Mouse (Mus musculus) forebrain, embryonic 16.5 days (tissue): Measurements from ENCODE around the gene Capn11. TPM values are rescaled to one million over a fixed set of nuclear protein-coding genes. Genes with fewer than 3 reads are reported as not detected.
A peak's percentile ranks its signal among the peaks of the same experiment; 100 is the strongest.

Experiments used
- ATAC-seq: fragments of 200-750 bp; cut with Nextera tagmentation; 2 replicates; pipeline ENCODE4 v1.8.0; 2017; ENCODE audit warnings: mild to moderate bottlenecking, moderate library complexity
- H3K27ac ChIP-seq: fragments of 300-500 bp; sonication (generic); 2 replicates; pipeline ENCODE4 v1.5.1; 2014; ENCODE audit warnings: low read length, control low read depth
- H3K27me3 ChIP-seq: fragments of 300-500 bp; sonication (generic); replicated peaks from 2 replicates; pipeline ENCODE4 v1.6.1; 2014; ENCODE audit warnings: low read length; ENCODE audit not compliant: control insufficient read depth, insufficient read depth
- H3K36me3 ChIP-seq: fragments of 300-500 bp; sonication (generic); 2 replicates; pipeline ENCODE4 v1.6.1; 2014; ENCODE audit not compliant: control insufficient read depth, insufficient read depth
- H3K4me1 ChIP-seq: fragments of 300-500 bp; sonication (generic); replicated peaks from 2 replicates; pipeline ENCODE4 v1.6.1; 2014; ENCODE audit warnings: low read length; ENCODE audit not compliant: control insufficient read depth, insufficient read depth
- H3K4me2 ChIP-seq: fragments of 300-500 bp; sonication (generic); 2 replicates; pipeline ENCODE4 v1.6.1; 2014; ENCODE audit warnings: mild to moderate bottlenecking, low read length, control low read depth
- H3K4me3 ChIP-seq: fragments of 300-500 bp; sonication (generic); replicated peaks from 2 replicates; pipeline ENCODE4 v1.5.1; 2014; ENCODE audit warnings: mild to moderate bottlenecking, low read length, control low read depth
- H3K9ac ChIP-seq: fragments of 300-500 bp; sonication (generic); replicated peaks from 2 replicates; pipeline ENCODE4 v1.6.1; 2014; ENCODE audit warnings: low read depth, low read length, control low read depth
- H3K9me3 ChIP-seq: fragments of 300-500 bp; sonication (generic); 2 replicates; pipeline ENCODE4 v1.6.1; 2016; ENCODE audit warnings: low read length; ENCODE audit not compliant: control insufficient read depth
- WGBS: fragments of 180-500 bp; shearing (Covaris S2); extraction: QIAGEN DNeasy Blood & Tissue Kit; methylation state at CpG from one replicate; pipeline ENCODE4 v1.1.7; 2014; 5-methylcytosine and 5-hydroxymethylcytosine counted together
- polyA plus RNA-seq: library from polyadenylated mRNA; unstranded; fragments of >200 nt; fragmentation: Nextera tagmentation; extraction: Ambion mirVana; gene quantifications from 2 replicates; pipeline ENCODE4 v1.2.1, GENCODE M21; 2015

Gene Capn11
- polyA plus RNA-seq, 1 experiment from 2014 or later, result 0.85 TPM

DNA sequence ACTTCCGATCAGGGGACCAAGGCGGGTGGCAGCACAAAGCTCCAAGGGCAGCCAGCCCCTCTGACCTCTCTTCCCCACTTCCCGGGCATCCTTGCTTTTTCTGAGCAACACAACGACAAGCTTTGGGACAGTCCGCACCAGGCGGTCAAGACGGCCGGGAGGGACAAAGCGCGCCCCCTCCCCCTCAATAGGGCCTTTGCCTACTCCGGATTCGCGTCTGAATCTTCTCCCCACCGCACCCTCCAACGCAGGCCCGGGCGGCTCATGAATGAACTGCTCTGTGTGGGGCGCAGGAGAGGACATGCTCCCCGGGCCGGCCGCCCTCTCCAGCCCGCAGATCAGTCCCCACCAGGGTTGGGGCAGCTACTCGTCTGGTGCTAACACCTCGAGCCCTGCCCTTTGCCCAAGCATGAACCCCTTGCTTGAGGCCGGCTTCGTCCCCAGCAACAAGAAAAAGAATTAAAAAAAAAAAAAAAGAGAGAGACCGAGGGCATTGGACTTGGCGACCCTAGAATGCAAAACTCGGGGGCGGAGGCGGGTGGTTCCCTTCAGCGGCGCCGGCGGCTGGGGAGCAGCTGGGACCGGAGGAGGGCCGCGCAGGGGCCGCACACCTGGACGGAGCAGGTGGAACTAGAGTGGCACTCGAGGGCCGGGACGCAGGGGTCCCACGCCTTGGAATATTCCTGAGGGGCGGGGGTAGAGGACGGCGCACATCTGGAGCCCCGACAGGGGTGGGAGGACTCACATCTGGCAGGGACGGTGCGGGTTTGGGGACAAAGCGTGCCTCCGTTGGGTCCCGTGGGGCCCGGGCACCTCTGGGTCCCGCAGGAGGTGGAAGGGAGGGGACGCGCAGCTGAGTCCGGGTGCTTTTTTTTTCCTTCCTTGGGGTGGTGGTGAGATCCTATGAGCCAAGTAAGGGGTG lies 26.3 kb upstream of the Capn11 start:
- Histone ChIP-seq H3K4me1 (peaks cover 29% of the 10 kb centered on the region), H3K27ac (peak overlapping the region; percentile 87), H3K27me3 (no peaks in the 10 kb centered on the region), H3K4me2 (peak overlapping the region; percentile 75), H3K4me3 (peak overlapping the region; percentile 89), H3K36me3 (no peaks in the 10 kb centered on the region), H3K9ac (peak overlapping the region; percentile 84), H3K9me3 (no peaks in the 10 kb centered on the region)
- ATAC-seq, result peak; percentile 36
- WGBS, result under 1% methylated on average over 57 of the region's 58 CpGs

DNA sequence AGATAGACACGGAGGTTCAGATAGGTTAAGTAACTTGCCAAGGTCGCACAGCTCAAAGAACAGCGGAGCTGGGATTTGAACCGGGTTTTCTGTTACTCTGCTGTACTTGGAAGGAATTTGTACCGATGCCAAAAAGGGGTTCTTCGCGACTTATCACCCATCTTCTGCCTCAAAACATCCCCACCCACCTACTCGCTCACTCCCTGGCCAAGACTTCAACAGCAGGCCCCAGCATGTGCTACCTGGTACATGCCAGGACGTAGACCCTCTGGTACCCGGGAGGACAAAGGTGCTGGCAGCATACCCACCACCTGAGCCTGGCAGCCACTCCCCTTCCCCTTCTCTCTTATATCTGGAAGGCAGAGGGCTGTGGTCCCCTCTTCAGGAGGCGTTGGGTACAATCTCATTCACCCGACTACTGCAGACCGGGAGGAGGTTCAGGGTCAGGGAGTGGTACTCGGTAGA lies 25.6 kb upstream of the Capn11 start:
- ATAC-seq, result no peak
- no peaks in the 10 kb centered on the region for H3K27me3 ChIP-seq
- H3K4me2 ChIP-seq, result peak overlapping the region; percentile 75
- no peaks in the 10 kb centered on the region for H3K36me3 ChIP-seq
- 27% methylated on average over 14 of the region's 14 CpGs for WGBS
- H3K9me3 ChIP-seq, result no peaks in the 10 kb centered on the region
- H3K4me3 ChIP-seq, result peak overlapping the region; percentile 89
- peaks cover 29% of the 10 kb centered on the region for H3K4me1 ChIP-seq
- peak overlapping the region; percentile 87 for H3K27ac ChIP-seq
- peak overlapping the region; percentile 84 for H3K9ac ChIP-seq

DNA sequence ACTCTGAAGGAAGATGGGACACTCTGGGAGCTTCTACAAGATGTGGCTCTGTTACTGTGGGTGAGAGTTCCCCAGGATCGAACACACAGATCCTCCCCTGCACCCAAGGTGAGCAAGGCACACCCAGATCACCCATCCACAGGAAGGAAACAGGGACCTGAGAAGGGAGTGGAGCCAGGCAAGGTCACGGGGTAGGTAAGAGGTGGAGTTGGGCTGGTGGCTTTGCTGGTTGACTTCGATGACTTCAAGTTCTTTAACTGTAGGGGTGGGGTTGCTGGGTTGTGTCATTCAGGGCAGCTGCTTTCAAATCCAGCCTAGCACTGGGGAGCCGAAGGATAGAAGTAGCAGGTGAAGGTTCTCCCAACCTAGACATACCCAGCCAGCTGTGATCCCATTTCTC lies 23.7 kb upstream of the Capn11 start:
- Histone ChIP-seq H3K4me2 (no peak overlapping the region), H3K27ac (no peak overlapping the region), H3K36me3 (0 out of 2 replicates have a peak, but pooled peaks cover 4% of the 10 kb centered on the region), H3K27me3 (no peaks in the 10 kb centered on the region), H3K9ac (no peak overlapping the region), H3K4me3 (no peak overlapping the region), H3K9me3 (no peaks in the 10 kb centered on the region), H3K4me1 (peaks cover 29% of the 10 kb centered on the region)
- WGBS, result 96% methylated on average over 4 of the region's 4 CpGs
- no peak for ATAC-seq

- no peak overlapping the region for H3K4me2 ChIP-seq
- no peak for ATAC-seq
- no peak overlapping the region for H3K27ac ChIP-seq
- peaks cover 19% of the 10 kb centered on the region for H3K4me1 ChIP-seq
- peaks cover 8% of the 10 kb centered on the region; the same call in 1 of the 2 replicates for H3K36me3 ChIP-seq
- no peaks in the 10 kb centered on the region for H3K9me3 ChIP-seq
- H3K9ac ChIP-seq, result no peak overlapping the region
- WGBS, result 100% methylated on average over 1 of the region's 1 CpGs
- no peak overlapping the region for H3K4me3 ChIP-seq
- no peaks in the 10 kb centered on the region for H3K27me3 ChIP-seq
Measured at GRCm38 (mm10) chr17:45681588-45681987, 22.5 kb upstream of the Capn11 start.

DNA sequence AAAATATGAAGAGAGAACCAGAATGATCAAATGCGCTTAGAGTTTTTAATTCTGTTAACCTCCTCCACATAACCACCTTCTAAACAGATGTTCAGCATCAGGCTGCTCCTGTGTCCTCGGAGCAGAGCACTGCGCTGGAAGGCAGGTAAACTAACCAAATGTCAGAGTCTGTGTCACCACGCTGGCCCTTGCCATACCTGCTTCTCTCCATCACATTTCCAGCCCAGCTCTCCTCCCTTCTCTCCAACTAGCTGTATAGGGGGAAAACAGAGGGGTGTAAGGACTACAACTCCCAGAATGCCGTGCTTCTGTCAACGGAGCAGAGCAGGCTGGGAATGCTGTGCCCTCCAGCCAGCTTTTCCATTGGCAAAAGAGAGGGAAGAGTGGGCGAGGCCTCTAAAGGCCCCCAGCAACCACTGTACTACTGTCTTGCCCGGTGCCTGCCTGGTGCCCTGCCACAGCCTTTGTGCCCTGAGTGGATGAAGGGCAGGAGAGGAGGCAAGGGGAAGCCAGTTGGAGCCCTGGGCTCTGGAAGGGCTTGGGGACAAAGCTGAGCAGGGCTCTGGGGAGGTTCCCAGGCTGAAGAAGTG lies 21.4 kb upstream of the Capn11 start:
- ATAC-seq, result peak; percentile 89
- Histone ChIP-seq H3K9me3 (no peaks in the 10 kb centered on the region), H3K36me3 (peaks cover 13% of the 10 kb centered on the region; the same call in 1 of the 2 replicates), H3K27me3 (no peaks in the 10 kb centered on the region), H3K4me1 (peaks cover 19% of the 10 kb centered on the region), H3K9ac (peak overlapping the region; percentile 38; the same call in 1 of the 2 replicates), H3K4me2 (peak overlapping the region; percentile 42), H3K27ac (peak overlapping the region; percentile 68), H3K4me3 (no peak overlapping the region; the same call in 1 of the 2 replicates)
- 44% methylated on average over 8 of the region's 8 CpGs for WGBS

DNA sequence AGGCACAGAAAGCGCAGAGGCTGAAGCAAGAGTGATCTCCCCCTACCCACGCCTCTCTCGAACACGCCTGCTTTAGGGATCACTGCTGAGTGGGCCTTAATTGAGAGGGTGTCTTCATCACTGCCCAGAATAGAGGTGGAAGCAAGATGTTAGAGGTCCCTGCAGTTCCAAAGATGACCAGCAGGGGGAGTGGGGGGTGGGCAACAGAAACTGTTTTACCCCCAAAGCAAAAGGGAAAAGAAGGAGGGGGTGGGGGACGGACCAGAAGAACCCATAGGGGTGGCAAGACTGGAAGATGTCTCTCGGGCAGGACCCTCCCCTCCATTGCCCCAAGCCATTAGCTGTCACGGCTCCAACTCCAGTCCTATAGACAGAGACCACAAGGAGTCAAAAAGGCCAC lies 19.0 kb upstream of the Capn11 start:
- Histone ChIP-seq H3K4me1 (peaks cover 6% of the 10 kb centered on the region), H3K4me2 (no peak overlapping the region), H3K36me3 (peaks cover 24% of the 10 kb centered on the region; the same call in 1 of the 2 replicates), H3K9ac (no peak overlapping the region), H3K9me3 (no peaks in the 10 kb centered on the region), H3K27ac (no peak overlapping the region), H3K4me3 (no peak overlapping the region), H3K27me3 (no peaks in the 10 kb centered on the region)
- 40% methylated on average over 7 of the region's 7 CpGs for WGBS
- ATAC-seq, result no peak

- Histone ChIP-seq H3K4me3 (no peak overlapping the region), H3K9me3 (no peaks in the 10 kb centered on the region), H3K27me3 (no peaks in the 10 kb centered on the region), H3K27ac (no peak overlapping the region), H3K4me2 (no peak overlapping the region), H3K4me1 (no peaks in the 10 kb centered on the region), H3K36me3 (peaks cover 29% of the 10 kb centered on the region), H3K9ac (no peak overlapping the region)
- no peak for ATAC-seq
- WGBS, result 98% methylated on average over 2 of the region's 2 CpGs
Measured at GRCm38 (mm10) chr17:45672598-45672997, 13.5 kb upstream of the Capn11 start.

DNA sequence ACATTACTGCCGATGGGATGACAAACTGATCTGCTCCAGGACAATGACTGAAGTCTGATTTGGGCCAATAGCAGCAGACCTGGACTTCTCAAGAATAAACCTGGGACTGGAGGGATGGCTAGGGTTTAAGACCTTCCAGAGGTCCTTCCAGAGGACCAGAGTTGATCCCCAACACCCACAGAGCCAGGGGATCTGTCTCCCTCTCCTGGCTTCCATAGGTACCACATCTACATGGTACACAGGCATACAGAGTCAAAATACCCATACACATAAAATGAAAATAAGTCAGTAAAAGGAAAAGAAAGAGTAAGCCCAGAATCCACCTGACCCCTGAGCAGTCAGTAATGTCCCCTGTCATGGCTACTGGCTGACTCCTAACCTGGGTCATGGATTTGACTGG lies 12.7 kb upstream of the Capn11 start:
- Histone ChIP-seq H3K4me2 (no peak overlapping the region), H3K4me1 (no peaks in the 10 kb centered on the region), H3K9ac (no peak overlapping the region), H3K27ac (no peak overlapping the region), H3K4me3 (no peak overlapping the region), H3K9me3 (no peaks in the 10 kb centered on the region), H3K27me3 (no peaks in the 10 kb centered on the region), H3K36me3 (peaks cover 29% of the 10 kb centered on the region)
- no peak for ATAC-seq
- 89% methylated on average over 1 of the region's 1 CpGs for WGBS

- Histone ChIP-seq H3K27me3 (no peaks in the 10 kb centered on the region), H3K9ac (no peak overlapping the region), H3K4me1 (no peaks in the 10 kb centered on the region), H3K36me3 (peaks cover 28% of the 10 kb centered on the region), H3K9me3 (no peaks in the 10 kb centered on the region), H3K4me2 (no peak overlapping the region), H3K27ac (no peak overlapping the region), H3K4me3 (no peak overlapping the region)
- ATAC-seq, result no peak
- 81% methylated on average over 10 of the region's 10 CpGs for WGBS
Measured at GRCm38 (mm10) chr17:45667986-45668385, 8.9 kb upstream of the Capn11 start.
